Mouse (Mus musculus): ENCODE measurements at regions not wholly inside any gene's neighbourhood (a gene's known extent, or its start where the extent isn't known, plus 50 kb on each side); places are given as distances from the start of the nearest gene placed in this dataset.
A peak's percentile ranks its signal among the peaks of the same experiment; 100 is the strongest.

DNA sequence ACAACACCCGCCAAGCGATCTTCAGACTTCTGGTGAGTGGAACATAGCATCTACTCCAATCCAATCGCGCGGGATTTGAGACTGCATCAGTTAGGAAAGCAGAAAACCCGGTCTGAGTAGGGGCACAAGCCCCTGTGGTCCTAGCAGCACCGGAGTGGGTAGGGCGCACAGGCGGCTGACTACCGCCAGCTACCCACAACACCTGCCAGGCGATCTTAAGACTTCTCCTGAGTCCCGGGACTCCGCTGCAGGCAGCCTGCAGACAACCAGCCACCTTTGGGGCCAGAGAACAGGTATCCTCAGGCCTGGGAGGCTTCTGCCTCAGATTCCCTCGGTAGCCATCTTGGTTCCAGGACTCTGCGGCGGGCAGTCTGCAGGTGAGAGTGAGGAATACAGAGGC is 208.2 kb upstream of the Pdzrn3 start:
- DNase-seq: no peak

DNA sequence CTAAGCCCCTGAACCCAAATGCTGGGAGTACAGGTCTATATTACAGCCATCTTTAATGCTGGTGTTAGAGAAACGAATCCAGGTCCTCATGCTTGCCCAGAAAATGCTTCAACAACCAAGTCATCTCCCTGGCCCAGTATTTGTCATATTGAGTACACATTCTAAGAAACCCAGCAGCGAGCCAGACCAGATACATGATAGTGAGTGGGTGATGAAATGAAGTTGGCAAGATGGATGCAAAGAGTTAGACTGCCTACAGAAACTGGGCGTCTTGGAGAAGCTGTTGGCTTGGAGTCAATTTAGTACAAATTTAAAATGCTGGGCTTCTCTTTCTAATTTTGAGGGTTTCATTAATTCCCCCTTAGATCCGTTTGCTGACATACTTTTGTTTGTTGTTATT is 203.1 kb upstream of the Pdzrn3 start:
- DNase-seq: no peak

DNA sequence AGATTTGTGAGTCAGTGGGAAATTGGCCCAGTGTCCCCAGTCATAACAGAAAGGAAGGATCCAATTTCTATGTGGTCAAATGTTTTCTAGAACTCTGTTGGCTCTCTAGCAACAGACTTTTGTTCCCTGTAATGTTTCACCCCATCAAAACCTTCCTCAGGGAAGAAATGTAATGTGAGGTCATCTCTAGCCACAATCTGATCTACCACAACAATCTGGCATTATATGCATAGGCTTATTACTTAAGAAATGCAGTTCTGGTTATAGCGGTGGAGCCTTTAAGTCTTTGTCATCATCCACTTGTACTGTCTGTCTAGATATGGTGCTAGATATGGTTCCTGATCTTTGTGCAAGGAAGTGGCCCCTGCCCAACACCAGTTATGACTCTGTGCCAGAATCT is 178.4 kb upstream of the Pdzrn3 start:
- no peak for DNase-seq

DNA sequence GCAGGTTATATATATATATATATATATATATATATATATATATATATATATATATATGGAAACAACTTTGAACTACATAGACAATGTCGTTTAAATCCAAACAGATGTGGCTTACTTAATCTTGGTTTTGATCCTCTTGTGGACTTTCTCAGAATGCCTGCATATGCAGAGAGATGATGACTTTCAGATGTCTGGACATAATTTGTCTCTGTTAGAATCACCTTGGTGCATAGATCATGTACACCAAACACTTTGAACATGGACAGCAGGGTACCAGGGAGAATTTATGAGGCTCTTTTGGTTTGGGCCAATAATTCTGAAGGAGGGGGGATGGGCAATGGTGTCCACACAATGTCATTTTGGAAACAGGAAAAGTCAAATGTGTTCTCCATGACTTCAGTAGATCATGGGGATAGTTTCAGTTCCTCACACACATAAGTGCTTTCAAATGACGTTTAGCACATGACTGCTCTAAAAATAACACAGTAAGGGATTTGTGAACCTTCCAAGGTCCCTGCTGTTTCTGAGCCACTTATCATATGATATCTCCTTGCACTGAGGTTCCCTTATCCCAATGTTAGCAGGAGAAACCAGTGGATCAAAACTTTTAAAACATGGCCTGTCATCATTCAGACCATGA is 177.4 kb upstream of the Pdzrn3 start:
- no peak for DNase-seq

DNA sequence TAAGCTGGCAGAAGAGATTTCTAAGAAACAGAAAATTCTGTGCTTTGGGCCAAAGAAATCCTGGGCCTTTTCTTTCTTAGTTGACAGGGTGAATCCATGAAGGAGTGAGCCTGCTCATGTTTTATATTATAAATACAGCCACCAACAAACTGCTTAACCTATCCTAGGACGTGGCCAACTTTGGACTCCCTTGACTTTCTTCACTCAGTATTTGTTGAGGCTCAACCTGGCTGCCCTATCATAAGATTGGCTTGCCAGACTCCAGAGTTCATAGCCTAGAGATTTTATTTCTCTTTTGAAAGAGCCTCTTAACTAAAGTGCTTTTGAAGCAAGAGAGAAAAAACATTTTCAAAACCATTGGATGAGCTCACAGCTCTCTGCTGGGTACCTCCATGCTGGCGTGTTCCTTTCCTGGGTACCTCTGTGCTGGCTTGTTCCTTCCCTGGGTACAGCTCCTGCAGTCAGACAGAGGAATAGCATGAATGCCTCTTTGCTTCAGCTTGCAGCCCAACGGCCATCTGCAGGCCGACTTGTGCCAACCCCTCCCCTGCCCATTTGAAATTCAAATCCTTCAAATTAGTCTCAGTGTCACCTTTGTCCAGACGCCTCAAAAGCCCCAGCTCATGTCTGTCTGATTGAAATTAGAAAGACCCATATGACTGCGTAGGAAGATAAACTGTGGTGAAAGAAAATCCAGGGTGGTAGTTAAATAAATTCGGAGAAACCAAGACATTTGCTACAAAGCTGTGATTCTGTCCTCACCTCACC is 173.0 kb upstream of the Pdzrn3 start:
- DNase-seq: no peak

DNA sequence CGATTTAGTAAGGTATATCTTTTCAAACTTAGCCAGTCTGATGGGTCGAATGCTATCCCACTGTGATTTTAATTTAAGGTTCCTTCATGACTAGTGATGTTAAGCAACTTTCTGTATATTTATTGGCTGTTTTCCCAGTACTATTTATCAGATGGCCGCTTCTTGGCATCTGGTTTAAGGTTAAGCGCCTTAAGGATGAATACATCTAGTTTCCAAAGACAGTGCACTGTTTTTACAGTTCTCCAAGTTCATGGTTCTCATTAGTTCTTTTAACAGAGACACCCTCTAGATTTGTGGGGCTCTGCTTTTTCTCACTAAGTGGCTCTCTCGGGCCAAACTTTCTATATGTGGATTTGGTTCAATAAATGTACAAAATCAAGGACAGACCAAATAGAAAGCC is 159.9 kb upstream of the Pdzrn3 start:
- DNase-seq: no peak

DNA sequence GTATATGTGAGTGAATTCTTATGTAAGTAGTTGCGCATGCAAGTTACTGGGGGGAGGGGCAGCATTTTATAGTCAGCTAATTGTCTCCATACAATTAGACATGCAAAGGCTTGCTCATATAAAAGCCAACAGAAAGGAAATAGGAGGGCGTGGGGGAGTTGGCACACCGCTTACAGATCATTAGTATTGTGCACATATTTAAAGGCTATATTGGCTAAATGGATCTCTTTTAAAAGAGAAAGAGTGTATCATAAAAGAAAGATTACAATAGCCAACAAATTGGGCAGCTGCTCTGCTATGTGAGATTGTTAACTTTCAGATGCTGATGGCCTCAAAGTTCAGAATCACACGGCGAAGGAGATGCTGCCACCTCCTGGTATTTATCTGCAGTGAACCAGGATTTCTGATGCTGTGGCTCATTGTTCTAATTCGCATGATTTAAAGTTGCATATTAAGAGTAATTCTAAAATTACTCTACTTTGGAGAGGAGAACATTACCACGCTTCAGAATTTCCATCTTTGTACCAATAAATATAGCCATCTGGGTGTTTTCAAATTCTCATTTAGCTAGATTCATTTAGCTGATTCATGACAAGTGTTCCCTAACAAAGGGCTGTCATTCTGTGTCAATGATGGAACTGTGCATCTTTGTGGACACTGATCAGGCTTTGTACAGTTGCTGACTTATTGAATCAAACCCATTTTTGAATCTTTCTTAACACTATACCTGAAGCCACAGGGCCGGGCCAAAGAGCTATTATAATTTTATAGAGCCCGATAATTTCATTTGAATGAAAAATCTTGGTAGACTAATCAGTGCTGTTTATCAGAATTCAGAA is 156.7 kb upstream of the Pdzrn3 start:
- DNase-seq: no peak

DNA sequence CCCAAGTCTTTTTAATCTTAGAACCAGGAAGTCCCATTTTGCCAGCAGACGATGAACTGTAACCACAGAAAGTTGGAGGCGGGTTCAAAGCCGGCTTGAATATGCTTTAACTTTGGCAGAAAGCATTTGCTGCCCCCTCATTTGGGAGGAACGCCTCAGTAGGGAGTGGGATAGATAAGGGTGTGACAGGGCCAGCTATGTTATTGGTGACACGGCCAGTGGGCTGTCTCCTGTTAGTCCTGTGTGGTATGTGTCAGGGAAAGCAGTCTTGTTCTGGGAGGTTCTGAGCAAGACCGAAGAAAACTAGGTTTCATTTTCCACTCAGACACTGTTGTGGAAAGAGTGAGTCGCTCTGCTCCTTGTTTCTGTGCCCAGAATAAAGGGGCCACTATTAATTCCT is 154.7 kb upstream of the Pdzrn3 start:
- peak; percentile 14 to 15 for DNase-seq

DNA sequence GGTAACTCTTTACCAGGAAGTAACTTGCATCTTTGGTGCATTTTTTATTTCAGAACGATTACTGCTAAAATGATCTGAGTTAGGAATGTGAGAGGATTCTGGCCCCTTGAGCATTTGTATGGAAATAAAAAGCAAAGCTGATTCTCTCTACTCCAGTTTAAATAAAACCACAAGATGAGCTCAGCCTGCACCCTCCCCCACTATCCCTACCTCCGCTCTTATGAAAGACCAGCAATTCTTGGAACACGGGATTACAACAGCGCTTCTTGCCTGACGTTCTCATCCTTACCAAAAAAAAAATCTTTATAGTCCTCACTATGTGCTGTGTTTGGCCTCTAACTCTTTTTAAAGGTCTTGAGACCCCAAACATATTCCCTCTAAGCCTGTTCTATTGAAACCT is 154.2 kb upstream of the Pdzrn3 start:
- DNase-seq: no peak

DNA sequence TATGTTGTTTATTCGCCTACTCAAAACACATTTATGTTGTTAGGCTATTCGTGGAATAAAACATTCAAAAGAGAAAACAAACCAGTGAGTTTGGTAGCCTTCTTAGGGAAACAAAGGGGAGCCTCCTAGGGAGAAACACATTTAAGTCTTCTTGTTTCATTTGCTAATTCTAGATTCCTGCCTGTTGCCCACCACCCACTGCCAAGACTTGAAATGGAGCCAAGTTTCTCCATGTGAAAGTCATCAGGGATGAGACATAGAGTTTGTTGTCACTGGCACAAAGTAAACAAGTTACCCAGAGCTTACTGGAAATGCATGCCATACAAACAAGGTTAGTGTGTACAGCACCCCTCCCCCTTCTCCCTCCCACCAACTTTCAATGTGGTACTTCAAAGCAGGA is 147.4 kb upstream of the Pdzrn3 start:
- DNase-seq: no peak

DNA sequence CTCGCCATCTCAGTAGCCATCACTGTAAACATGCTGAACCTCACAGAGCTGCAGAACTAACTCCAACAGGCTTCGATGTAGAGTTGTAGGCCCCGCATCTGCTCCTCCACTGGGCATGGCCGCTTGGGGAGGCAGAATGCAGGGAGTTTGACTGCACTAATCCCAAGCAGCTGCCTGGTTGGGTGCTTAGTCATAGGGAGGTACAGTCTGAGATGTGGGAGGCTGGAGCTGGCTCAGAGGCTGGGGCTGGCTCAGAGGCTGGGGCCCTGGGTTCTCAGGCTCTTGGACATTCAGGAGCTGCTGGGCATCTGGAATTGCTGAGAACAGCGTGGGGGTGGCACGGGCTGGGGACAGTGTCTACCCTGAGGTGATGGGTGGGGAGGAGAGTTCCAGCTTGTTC is 143.6 kb upstream of the Pdzrn3 start:
- no peak for DNase-seq

DNA sequence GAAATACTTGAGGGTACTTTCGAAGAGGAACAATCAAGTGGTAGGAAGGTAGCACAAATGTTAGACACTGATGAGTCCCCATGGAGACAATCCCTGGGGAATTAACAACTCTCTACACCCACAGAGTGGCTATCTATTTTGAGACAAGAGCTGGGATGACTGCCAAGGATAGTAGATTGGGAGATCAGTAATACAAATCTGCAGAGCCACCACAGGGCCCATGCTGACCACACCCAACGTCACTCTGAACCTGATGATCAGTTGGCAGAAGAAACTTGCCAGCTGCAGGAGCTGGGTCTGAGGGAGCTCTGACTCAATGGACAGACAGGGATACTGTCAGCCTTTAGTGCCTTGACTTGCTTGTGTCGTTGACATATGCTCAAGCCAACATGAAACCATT is 143.1 kb upstream of the Pdzrn3 start:
- DNase-seq: no peak

DNA sequence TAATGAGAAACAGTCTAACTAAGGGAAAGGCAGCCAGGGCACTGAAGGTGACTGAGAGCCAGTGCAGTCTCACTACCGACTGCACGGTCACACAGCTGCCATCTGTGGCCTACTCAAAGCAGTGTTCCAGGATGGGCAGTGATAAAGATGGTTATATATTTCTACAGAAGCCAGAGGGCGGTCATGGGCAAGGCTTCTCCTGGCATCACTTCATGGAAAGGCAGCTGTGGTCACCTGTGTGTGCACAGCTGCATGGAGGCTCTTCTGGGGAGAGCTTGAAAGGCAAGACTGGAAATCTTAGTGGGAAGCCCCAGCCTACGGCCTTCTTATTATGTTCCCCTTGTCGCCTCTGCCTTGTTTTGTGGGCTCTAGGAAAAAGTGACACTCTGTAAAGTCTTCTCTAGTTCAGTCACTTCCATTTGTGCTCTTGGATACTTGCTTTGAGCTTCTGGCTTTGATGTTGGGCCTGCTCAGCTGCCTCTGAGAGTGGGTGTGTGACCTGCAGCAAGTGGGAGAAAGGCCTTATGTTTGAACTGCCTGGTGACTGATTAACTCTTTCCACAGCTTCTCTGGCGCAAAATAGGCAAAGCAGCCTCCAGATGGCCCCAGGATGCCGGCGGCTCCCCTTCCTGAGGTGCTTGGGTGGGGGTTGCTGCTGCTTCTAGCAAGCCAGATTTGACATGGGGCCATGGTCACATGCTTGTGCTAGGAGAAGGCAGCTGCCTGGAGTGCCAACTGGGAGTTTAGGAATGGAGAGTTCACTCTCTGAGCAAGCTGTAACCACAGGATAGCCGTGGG is 141.4 kb upstream of the Pdzrn3 start:
- DNase-seq: no peak

DNA sequence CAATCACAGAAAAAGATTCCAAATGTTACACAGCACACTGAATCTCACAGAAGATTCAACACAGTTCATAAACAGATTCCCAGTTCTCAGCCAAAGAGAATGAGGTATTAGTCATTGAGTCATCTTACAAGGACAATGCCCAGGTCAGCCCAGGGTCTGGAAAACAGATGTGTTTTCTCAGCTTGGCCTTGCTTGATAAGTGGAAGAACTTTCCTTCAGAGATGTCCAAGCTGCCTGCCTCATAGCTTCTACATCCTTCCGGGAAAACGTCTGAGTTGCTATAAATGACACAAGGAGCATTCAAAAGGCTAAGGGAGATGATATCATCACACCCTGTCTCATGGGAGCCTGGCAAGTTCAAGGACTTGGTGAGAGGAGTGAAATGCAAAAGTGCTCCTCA is 139.9 kb upstream of the Pdzrn3 start:
- no peak for DNase-seq

DNA sequence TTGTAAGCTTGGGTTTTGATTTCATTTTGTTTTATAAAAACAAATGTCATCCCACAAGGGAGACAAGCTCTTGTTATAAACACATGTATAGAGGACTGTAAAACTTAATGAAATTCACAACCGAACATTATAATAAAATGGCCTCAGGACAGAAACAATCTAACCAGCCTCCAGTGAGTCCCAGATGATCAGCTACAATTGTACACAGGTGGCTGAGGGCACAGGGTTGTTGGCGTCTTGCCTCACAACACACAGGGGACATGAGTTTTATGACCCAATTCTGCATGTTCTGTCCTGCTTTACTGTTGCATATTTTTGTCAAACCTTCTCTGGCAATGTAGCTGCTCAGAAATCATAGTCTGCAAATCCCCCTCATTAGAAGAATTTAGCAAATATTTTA is 136.0 kb upstream of the Pdzrn3 start:
- DNase-seq: no peak

DNA sequence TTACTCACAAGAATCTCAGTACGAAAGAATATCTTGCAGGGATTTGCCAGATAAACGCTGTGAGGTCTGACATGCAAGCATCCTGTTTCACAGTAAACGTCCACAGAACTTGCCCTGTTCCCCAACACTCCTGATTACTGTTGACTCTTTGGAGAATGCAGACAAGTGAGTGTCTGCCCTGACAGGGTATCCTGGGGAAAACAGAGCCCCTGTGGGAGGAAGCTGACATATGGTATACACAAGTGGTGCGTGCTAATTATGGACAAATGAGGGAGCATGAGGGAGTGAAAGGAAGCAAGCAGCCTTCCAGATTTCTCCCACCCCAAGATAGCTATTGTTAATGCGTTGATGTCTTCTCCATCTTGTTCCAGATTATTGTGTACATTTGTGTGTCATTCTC is 124.5 kb upstream of the Pdzrn3 start:
- DNase-seq: no peak

DNA sequence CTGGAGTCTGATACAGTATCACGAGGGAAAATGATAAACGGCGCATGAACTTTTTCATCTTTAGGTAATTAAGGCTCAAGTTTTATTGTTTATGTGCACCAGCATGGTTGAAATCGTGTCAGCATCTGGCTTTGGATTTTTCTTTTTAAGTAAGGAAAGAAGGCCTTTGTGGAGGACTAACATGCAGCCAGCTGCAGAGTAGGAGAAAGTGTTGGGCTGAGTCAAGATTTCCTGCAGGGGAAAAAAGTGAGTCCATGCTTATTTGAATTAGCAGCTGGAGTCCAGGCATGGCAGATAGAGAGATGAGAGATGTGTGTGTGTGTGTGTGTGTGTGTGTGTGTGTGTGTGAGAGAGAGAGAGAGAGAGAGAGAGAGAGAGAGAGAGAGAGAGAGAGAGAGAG is 124.0 kb upstream of the Pdzrn3 start:
- DNase-seq: no peak

DNA sequence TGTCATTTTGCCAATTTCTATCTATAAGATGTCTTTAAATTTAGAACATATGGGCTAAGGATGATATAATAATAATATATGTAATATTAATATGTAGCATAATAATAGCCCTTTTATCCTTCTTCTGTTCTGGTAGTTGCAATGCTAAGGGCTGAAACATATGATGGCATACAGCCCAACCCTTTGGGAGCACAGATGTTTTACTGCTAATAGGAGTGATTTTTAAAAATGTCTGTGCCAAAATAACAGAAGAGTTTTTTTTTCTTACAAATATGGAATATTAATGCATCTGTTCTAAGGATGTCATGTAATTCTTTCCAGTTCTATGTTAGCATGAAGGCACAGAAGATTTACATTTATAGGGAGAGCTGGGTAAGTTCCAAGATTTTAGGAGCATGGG is 122.5 kb upstream of the Pdzrn3 start:
- DNase-seq: no peak

DNA sequence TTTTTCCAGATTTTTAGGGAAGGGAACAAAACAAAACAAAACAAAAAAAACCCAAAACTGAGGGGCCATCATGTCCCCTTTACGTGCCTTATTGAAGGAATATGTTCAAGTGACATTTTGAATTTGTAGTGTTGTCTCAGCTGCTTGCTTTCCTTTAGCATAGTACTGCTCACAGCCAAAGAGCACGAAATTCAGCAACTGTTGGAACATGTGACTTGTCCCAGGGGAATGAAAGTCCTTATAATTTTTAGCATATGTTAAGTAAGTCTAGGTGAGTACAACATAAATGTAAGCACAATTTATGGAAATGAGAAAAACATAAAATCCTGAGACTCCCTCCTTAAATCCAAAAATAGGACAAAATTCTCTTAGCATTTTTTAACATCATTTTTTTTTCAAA is 110.8 kb upstream of the Pdzrn3 start:
- no peak for DNase-seq

DNA sequence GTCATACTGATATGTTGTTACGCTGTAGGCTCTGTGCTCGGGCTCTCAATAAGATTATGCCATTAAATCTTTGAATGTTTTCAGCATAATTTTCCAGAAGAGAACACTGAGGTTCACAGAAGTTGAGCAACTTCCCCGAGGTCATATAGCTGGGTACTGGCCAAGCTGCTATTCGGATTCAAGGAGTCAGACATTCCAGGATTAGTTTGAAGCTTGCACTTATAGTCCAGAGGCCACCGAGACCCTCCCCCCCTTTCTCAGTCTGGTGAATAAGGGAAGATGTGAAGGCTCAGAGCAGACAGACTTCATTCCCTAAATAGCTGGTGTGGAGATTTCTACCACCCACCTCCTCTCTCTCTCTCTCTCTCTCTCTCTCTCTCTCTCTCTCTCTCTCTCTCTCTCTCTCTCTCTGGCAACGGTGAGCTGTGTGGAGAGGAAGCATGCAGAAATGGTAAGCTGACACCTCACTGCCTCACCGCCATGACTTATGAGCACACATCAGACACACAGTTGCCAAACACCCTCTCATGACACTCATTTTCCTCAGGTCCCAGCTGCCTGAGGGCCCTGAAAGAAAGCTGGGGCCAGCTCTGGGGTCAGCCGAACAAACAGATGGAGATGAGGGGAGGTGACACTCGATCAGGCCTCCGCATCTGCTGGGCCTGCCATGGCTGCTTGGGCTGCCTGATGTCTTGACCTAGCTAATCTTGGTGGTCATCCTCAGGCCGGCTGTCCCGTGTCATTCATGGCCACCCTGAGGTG is 107.0 kb upstream of the Pdzrn3 start:
- no peak for DNase-seq

DNA sequence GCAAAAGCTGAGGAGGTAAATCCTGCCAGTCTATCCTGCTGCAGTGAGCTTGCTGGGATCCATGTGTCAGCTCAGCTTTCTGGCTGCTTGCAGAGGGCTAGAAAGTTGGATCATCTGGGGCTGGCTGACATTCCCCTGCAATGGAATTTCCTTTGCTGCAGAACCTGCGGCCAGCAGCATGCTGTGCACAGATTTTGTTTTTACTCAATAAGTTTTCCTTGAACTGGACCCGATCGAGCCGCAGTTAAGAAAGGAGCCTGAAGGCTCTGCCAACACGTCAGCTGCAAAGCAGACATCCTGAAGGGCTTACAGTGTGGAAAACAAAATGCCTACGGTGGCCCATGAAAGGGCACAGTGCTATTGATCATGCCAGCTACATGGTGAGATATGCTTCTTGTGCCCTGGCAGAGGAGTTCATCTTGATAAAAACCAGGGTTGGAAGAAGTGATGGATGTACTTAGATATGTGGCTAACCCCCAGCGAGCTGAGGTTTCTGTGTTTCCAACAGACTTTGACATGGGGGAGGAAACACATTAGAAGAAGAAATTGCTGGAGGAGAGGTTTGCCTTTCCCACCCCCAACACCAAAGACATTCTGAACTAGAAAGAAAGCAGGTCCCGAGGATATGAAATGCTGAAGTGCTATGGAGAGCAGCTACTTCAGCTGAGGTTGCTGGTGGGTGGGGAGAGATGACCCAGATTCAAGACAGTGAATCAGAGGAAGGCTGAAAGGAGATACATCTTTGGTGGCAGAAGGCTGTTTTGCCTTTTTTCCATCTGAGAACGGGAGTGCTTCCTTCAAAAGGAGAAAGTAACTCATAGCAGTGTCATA is 105.2 kb upstream of the Pdzrn3 start:
- no peak for DNase-seq
